Mouse (Mus musculus): ENCODE measurements around the gene Ankrd22. TPM values are rescaled to one million over a fixed set of nuclear protein-coding genes. Genes with fewer than 3 reads are reported as not detected.

Ankrd22 gene
- polyA plus RNA-seq, 1 experiment from 2014 or later = not detected

DNA sequence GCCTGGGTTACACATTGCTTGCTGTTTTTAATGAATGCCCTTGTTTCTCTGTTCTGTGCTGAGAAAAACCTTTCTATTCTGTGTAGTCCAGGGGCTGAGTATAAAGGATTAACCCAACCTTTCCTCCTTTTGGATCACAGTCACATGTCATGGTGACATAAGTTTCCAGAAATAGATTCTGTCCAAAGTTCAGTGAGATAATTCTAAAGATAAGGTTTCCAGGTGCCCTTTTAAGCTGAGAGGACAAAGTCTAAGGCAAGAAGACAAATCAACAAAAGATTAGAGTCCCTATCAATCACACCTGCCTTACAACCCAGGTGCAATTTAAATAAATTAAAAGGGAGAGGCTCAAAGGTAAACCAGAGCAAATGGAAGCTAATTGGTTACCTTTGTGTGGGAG is 91.6 kb downstream of the Ankrd22 start:
- Histone ChIP-seq H3K9me3 (ENCODE audit: control insufficient read depth, low read length) (no peaks in the 10 kb centered on the region), H3K9ac (ENCODE audit: low read length) (no peak overlapping the region), H3K36me3 (ENCODE audit: control insufficient read depth, insufficient read depth, low read length) (no peaks in the 10 kb centered on the region), H3K27me3 (ENCODE audit: control insufficient read depth, insufficient read depth, low read length) (no peaks in the 10 kb centered on the region), H3K4me1 (ENCODE audit: control insufficient read depth in 2 of 2, insufficient read depth in 2 of 2, low read length in 2 of 2) (no peaks in the 10 kb centered on the region), H3K4me2 (ENCODE audit: low read length) (no peak overlapping the region), H3K27ac (replicated peaks in 1 of 2; ENCODE audit: control insufficient read depth in 1 of 2, insufficient read depth in 1 of 2, low read depth in 2 of 2, low read length in 2 of 2) (no peak overlapping the region), H3K4me3 (ENCODE audit: control insufficient read depth in 1 of 2, insufficient read depth in 1 of 2, low read depth in 1 of 2, low read length in 2 of 2) (no peak overlapping the region)
- no peak for ATAC-seq (ENCODE audit: insufficient number of reproducible peaks, insufficient read depth, low FRiP score, low read depth)

Other genes starting within 250 kb of the Ankrd22 start
- 0.19 TPM in 1 of 2 replicates, not detected in the other for gene Lipf, start 204.9 kb downstream of the Ankrd22 start, polyA plus RNA-seq (2014; fragmentation: Nextera tagmentation; extraction: Ambion mirVana)
- gene Lipk, start 157.8 kb downstream of the Ankrd22 start, polyA plus RNA-seq (2014; fragmentation: Nextera tagmentation; extraction: Ambion mirVana) = not detected in 2 replicates
- not detected in 2 replicates for gene Lipn, start 98.7 kb downstream of the Ankrd22 start, polyA plus RNA-seq (2014; fragmentation: Nextera tagmentation; extraction: Ambion mirVana)
- gene Lipm, start 65.1 kb downstream of the Ankrd22 start, polyA plus RNA-seq (2014; fragmentation: Nextera tagmentation; extraction: Ambion mirVana) = not detected in 2 replicates
- 6.5 and 7.5 TPM in 2 replicates for gene Stambpl1, start 26.2 kb upstream of the Ankrd22 start, polyA plus RNA-seq (2014; fragmentation: Nextera tagmentation; extraction: Ambion mirVana)
- gene Acta2, start 89.5 kb upstream of the Ankrd22 start, polyA plus RNA-seq (2014; fragmentation: Nextera tagmentation; extraction: Ambion mirVana) = 1,199 and 1,305 TPM in 2 replicates
- 3.5 and 4.4 TPM in 2 replicates for gene Fas, start 124.6 kb upstream of the Ankrd22 start, polyA plus RNA-seq (2014; fragmentation: Nextera tagmentation; extraction: Ambion mirVana)